ENCODE assay signal across 8 mouse cellular contexts in genomic region chr17:33816612-33817011, GRCm38 (mm10). TPM values are rescaled to one million over a fixed set of nuclear protein-coding genes. Genes with fewer than 3 reads are reported as not detected.
DNase-seq lines count a peak whose midpoint lies in the region; ATAC-seq and TF ChIP-seq lines count a peak whose summit lies in the region.

No protein-coding gene starts in this region.

- no peak for ATAC-seq in lung, embryonic 14.5 days (ENCODE audit: insufficient read depth)
- no peak for ATAC-seq in forebrain, embryonic 13.5 days
- no peak for ATAC-seq in limb, embryonic 15.5 days (ENCODE audit: insufficient number of reproducible peaks, low FRiP score, low TSS enrichment, low read depth)
- no peak for ATAC-seq in frontal cortex, adult (ENCODE audit: low TSS enrichment)

- H3K27ac ChIP-seq in lung, embryonic 14.5 days (ENCODE audit: low read depth), result peak overlapping the region; percentile 86; the same call in 1 of the 2 replicates
- H3K27ac ChIP-seq in forebrain, embryonic 13.5 days, result no peak overlapping the region
- peak overlapping the region; percentile 95 for H3K27ac ChIP-seq in limb, embryonic 15.5 days
- peak overlapping the region; percentile 56; the same call in 1 of the 2 replicates for H3K27ac ChIP-seq in small intestine, adult 2 months (ENCODE audit: insufficient read depth, low read depth, low read length)

- H3K9me3 ChIP-seq in lung, embryonic 14.5 days (ENCODE audit: low read depth, low read length), result no peaks in the 10 kb centered on the region
- H3K9me3 ChIP-seq in forebrain, embryonic 13.5 days (replicated peaks), result no peaks in the 10 kb centered on the region
- H3K9me3 ChIP-seq in limb, embryonic 15.5 days, result no peaks in the 10 kb centered on the region

- no peak for TF ChIP-seq CTCF in lung, embryonic 14.5 days (IDR thresholded peaks at IDR 0.05; ENCODE audit: low read depth)
- no peak for TF ChIP-seq CTCF in small intestine, adult 2 months (IDR thresholded peaks at IDR 0.05; ENCODE audit: extremely low read depth, insufficient read length, insufficient replicate concordance, low read depth, low read length)

- peak overlapping the region; percentile 93 for H3K4me2 ChIP-seq in lung, embryonic 14.5 days
- H3K4me2 ChIP-seq in forebrain, embryonic 13.5 days, result peak overlapping the region; percentile 88
- H3K4me2 ChIP-seq in limb, embryonic 15.5 days, result peak overlapping the region; percentile 94

- TF ChIP-seq POLR2A in small intestine, adult 2 months (IDR thresholded peaks at IDR 0.05; ENCODE audit: low read depth, low read length), result no peak

- DNase-seq in lung, embryonic 14.5 days, result peak; percentile 43
- no peak for DNase-seq in lung, adult 18-20 months
- no peak for DNase-seq in cerebellum, adult 8-10 months
- no peak for DNase-seq in layer of hippocampus, adult 11-12 months (ENCODE audit: low spot score)

- H3K4me1 ChIP-seq in lung, embryonic 14.5 days (ENCODE audit: insufficient read depth), result peaks cover 20% of the 10 kb centered on the region
- H3K4me1 ChIP-seq in forebrain, embryonic 13.5 days, result peaks cover 18% of the 10 kb centered on the region
- H3K4me1 ChIP-seq in limb, embryonic 15.5 days, result peaks cover 17% of the 10 kb centered on the region
- H3K4me1 ChIP-seq in small intestine, adult 2 months (ENCODE audit: control insufficient read depth, insufficient read depth, insufficient read length, low read length), result peaks cover 10% of the 10 kb centered on the region

- WGBS in lung, embryonic 14.5 days, result 48% methylated on average over 5 of the region's 5 CpGs
- 74% methylated on average over 5 of the region's 5 CpGs for WGBS in forebrain, embryonic 13.5 days
- WGBS in limb, embryonic 15.5 days, result 51% methylated on average over 5 of the region's 5 CpGs
- 67% methylated on average over 5 of the region's 5 CpGs for WGBS in small intestine, adult 2 months

- no peaks in the 10 kb centered on the region for H3K27me3 ChIP-seq in lung, embryonic 14.5 days (ENCODE audit: insufficient read depth, low read length)
- peaks cover 10% of the 10 kb centered on the region for H3K27me3 ChIP-seq in forebrain, embryonic 13.5 days
- no peaks in the 10 kb centered on the region for H3K27me3 ChIP-seq in limb, embryonic 15.5 days
- H3K27me3 ChIP-seq in small intestine, adult 2 months (ENCODE audit: control insufficient read depth, insufficient read depth, low read length), result no peaks in the 10 kb centered on the region

- no peak overlapping the region; the same call in 1 of the 2 replicates for H3K9ac ChIP-seq in lung, embryonic 14.5 days
- H3K9ac ChIP-seq in forebrain, embryonic 13.5 days, result peak overlapping the region; percentile 82
- H3K9ac ChIP-seq in limb, embryonic 15.5 days, result peak overlapping the region; percentile 61; the same call in 1 of the 2 replicates

- peaks cover 38% of the 10 kb centered on the region for H3K36me3 ChIP-seq in lung, embryonic 14.5 days (ENCODE audit: insufficient read depth)
- peaks cover 32% of the 10 kb centered on the region for H3K36me3 ChIP-seq in forebrain, embryonic 13.5 days (ENCODE audit: poor library complexity, severe bottlenecking)
- peaks cover 29% of the 10 kb centered on the region for H3K36me3 ChIP-seq in limb, embryonic 15.5 days
- peaks cover 8% of the 10 kb centered on the region for H3K36me3 ChIP-seq in small intestine, adult 2 months (ENCODE audit: control insufficient read depth, insufficient read depth, low read length)

- peak overlapping the region; percentile 54 for H3K4me3 ChIP-seq in lung, embryonic 14.5 days (ENCODE audit: low read depth, low read length)
- peak overlapping the region; percentile 56 for H3K4me3 ChIP-seq in forebrain, embryonic 13.5 days
- peak overlapping the region; percentile 66 for H3K4me3 ChIP-seq in limb, embryonic 15.5 days
- peak overlapping the region; percentile 64 for H3K4me3 ChIP-seq in small intestine, adult 2 months (ENCODE audit: low read depth, low read length)

RNA-seq across cellular contexts. Expression of gene Kank3, which starts 6.3 kb away (rescaled TPM):
- 65.1 and 65.4 TPM in 2 replicates for polyA plus RNA-seq in lung, embryonic 14.5 days (2014; fragmentation: Nextera tagmentation; extraction: Ambion mirVana)
- 27.3 and 29.0 TPM in 2 replicates for polyA plus RNA-seq in forebrain, embryonic 13.5 days (2015; fragmentation: Nextera tagmentation; extraction: Ambion mirVana)
- 29.4 and 32.3 TPM in 2 replicates for polyA plus RNA-seq in limb, embryonic 15.5 days (2015; fragmentation: Nextera tagmentation; extraction: Ambion mirVana)
- 20.6 and 21.1 TPM in 2 replicates for polyA plus RNA-seq in small intestine, adult 2 months (2012; rRNA removed)

RNA-seq across cellular contexts. Expression of gene Rps28, which starts 7.8 kb away (rescaled TPM):
- 1,180 and 1,276 TPM in 2 replicates for polyA plus RNA-seq in lung, embryonic 14.5 days (2014; fragmentation: Nextera tagmentation; extraction: Ambion mirVana)
- polyA plus RNA-seq in forebrain, embryonic 13.5 days (2015; fragmentation: Nextera tagmentation; extraction: Ambion mirVana), result 779 and 868 TPM in 2 replicates
- 716 and 1,053 TPM in 2 replicates for polyA plus RNA-seq in limb, embryonic 15.5 days (2015; fragmentation: Nextera tagmentation; extraction: Ambion mirVana)
- 296 and 444 TPM in 2 replicates for polyA plus RNA-seq in small intestine, adult 2 months (2012; rRNA removed)

RNA-seq across cellular contexts. Expression of gene Ndufa7, which starts 7.8 kb away (rescaled TPM):
- polyA plus RNA-seq in lung, embryonic 14.5 days (2014; fragmentation: Nextera tagmentation; extraction: Ambion mirVana), result 470 and 474 TPM in 2 replicates
- 473 and 507 TPM in 2 replicates for polyA plus RNA-seq in forebrain, embryonic 13.5 days (2015; fragmentation: Nextera tagmentation; extraction: Ambion mirVana)
- 404 and 428 TPM in 2 replicates for polyA plus RNA-seq in limb, embryonic 15.5 days (2015; fragmentation: Nextera tagmentation; extraction: Ambion mirVana)
- 337 and 417 TPM in 2 replicates for polyA plus RNA-seq in small intestine, adult 2 months (2012; rRNA removed)

RNA-seq across cellular contexts. Expression of gene Cd320, which starts 26.3 kb away (rescaled TPM):
- 71.1 and 76.3 TPM in 2 replicates for polyA plus RNA-seq in lung, embryonic 14.5 days (2014; fragmentation: Nextera tagmentation; extraction: Ambion mirVana)
- polyA plus RNA-seq in forebrain, embryonic 13.5 days (2015; fragmentation: Nextera tagmentation; extraction: Ambion mirVana), result 60.1 and 66.1 TPM in 2 replicates
- polyA plus RNA-seq in limb, embryonic 15.5 days (2015; fragmentation: Nextera tagmentation; extraction: Ambion mirVana), result 53.1 and 54.8 TPM in 2 replicates
- polyA plus RNA-seq in small intestine, adult 2 months (2012; rRNA removed), result 14.9 and 22.1 TPM in 2 replicates

RNA-seq across cellular contexts. Expression of gene Angptl4, which starts 35.0 kb away (rescaled TPM):
- polyA plus RNA-seq in lung, embryonic 14.5 days (2014; fragmentation: Nextera tagmentation; extraction: Ambion mirVana), result 31.9 and 35.4 TPM in 2 replicates
- polyA plus RNA-seq in forebrain, embryonic 13.5 days (2015; fragmentation: Nextera tagmentation; extraction: Ambion mirVana), result 8.6 and 10.0 TPM in 2 replicates
- polyA plus RNA-seq in limb, embryonic 15.5 days (2015; fragmentation: Nextera tagmentation; extraction: Ambion mirVana), result 53.1 and 62.9 TPM in 2 replicates
- 14.7 and 57.3 TPM in 2 replicates for polyA plus RNA-seq in small intestine, adult 2 months (2012; rRNA removed)
